Mouse (Mus musculus): ENCODE measurements around the gene Vrtn. TPM values are rescaled to one million over a fixed set of nuclear protein-coding genes. Genes with fewer than 3 reads are reported as not detected.

Gene Vrtn
- not detected for total RNA-seq (2021)
- long read RNA-seq, experiment 1: 0 reads
- long read RNA-seq, experiment 2: 0 reads

DNA sequence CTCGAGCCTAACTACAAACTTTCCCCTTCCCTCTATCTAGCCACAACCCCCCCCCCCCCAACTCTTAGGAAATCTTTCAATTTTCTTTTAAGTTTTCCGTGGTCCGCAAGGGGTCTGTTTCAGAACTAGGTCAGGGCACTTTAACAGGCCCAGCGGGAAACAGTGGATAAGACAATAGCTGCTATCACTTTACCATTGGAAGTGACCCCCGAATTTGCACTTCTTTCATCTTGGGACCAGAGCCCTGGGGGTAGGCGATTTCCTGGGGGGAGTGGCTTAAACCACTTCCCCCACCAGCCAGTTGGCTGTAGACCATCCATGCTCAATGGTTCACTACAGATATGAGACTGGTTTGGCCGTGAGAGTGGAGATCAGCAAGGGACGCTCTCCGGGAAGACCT lies at the start of gene Vrtn:
Gene Vrtn (plus strand): TSS at position 366 of the 400 bp plus-strand sequence.
- DNase-seq (ENCODE audit: low spot score in 2 of 2): no peak

GRCm38 (mm10) chr12:84598324-84598723 lies 42.5 kb upstream of the Vrtn start:
- no peak for DNase-seq (ENCODE audit: low spot score in 2 of 2)

DNA sequence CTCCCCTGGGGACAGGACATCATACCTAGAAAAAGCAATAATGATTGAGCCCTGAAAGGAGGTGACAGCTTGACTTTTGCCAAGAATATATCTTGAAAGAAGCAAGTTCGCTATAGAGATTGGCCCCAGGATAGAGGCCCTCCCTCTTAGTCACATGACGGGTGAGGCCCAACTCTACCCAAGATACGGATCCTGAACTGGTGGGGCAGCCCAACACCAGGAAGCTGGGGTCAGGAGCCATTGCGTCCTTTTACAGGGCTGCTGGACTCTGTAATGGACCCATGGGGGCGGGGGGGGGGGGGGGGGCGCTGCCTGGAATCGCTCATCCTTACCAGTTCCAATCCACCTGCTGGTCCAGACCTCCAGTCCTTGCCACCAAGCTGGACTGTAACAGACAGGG lies 36.8 kb upstream of the Vrtn start:
- DNase-seq (ENCODE audit: low spot score in 2 of 2): no peak

DNA sequence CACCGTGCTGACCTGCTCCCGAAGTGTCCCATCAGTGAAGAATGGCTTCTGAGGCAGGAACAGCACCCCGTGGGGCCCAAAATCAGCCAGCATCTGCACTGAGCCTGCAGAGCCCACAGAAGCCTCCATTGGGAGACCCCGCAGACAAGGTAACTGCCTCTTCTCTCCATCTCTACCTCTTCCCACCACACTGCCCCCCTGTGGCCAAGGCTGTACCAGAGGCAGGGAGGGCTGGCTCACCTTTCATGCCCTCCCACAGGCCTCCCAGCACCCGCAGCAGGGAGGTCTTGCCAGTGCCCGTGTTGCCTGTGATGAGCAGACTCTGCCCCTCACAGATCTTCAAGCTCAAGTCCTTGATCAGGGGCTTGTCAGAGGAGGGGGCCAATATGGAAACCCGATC lies 35.0 kb upstream of the Vrtn start:
- DNase-seq (ENCODE audit: low spot score in 2 of 2): no peak

DNA sequence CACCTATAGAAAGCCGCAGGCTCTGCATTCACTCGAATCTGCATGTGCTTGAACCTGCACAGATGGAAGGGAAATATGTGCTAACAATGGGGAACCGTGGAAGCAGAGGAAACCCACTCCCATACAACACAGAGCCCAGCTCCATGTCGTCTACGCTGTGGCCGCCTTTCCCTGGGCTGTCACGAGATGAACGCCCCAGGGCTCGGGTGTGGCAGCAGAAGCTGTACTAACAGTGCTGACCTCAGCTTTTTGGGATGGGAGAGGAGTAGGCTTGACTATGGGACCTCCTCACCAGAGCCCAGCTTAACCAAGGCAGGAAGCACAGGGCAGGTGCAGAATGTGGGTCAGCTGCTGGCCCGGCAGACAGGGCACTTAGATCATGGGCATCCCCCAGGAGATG lies 29.1 kb upstream of the Vrtn start:
- DNase-seq (ENCODE audit: low spot score in 2 of 2): no peak

DNA sequence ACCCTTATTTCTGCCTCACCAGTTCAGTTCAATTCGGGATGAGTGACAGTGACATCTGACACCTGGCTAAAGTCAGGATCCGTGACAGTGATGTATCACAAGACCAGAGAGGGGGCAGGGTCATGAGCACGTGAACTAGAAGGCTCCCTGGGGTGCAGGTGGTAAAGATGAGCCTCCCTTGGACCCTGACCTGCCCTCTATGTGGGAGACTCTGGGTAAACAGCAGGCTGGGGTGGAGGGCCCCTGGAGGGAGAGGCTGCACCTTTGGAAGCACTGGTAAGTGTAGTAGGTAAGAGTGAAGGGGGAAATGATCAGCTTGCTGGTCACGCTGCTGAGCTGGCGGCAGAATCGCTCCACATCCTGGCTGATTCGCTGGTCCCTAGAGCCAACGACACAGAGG lies 28.3 kb upstream of the Vrtn start:
- no peak for DNase-seq (ENCODE audit: low spot score in 2 of 2)

GRCm38 (mm10) chr12:84614001-84614400 lies 26.8 kb upstream of the Vrtn start:
- no peak for DNase-seq (ENCODE audit: low spot score in 2 of 2)

DNA sequence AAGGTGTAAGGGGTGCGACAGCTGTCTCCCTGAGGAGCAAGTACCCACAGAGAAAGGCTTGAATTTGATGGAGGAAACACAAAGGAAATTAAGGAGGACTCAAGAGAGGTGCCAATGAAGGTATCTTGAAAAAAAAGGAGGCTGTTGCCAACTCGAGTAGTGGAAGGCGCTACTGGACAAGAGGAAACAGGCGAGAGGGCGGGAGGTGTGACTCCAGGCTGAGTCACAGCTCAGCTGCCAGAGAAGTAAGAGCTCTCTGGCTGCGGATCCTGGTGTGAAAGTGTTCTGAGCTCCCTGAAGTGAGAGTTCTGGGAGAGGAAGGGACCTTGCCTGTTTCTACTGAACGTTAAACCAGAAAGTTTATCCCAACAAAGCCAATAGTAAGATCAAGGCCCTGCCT lies 26.3 kb upstream of the Vrtn start:
- DNase-seq (ENCODE audit: low spot score in 2 of 2): no peak

DNA sequence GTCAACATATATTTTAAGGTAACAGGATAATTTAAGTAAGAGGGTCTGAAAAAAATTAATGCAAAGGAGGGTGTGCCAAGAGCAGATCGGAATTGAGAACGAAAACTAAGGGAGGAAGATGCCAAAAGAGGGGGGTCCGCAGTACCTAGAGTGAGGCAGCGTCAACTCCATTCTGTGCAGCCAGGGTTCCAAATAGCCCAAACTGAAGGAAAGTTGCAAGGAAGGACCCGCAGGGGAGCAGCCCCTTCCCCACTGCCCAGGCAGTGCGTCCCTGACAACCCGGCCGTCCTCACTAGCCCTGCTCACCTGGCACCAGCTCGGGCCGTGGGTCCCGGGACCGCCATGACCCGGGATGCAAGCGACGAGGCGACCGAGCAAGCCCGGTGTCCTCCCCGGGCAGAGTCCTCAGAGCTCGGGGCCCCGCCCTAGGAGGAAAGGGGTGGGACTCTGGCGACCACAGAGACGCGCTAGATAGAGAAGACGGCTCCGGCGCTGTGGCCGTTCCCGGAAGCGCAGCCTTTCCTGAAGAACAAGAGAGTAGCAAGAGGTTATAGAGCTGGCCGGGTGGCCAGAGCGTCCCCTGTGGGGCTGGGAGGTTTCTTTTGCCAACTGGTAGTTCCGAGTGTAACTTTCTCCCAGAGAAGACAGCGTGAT lies 23.7 kb upstream of the Vrtn start, which contains the start of gene Abcd4:
Gene Abcd4 (minus strand): TSS at position 437 of the 654 bp plus-strand sequence.
- DNase-seq (ENCODE audit: low spot score in 2 of 2): peak; percentile 81 to 93

- no peak for DNase-seq (ENCODE audit: low spot score in 2 of 2)
Measured at GRCm38 (mm10) chr12:84617663-84618062, 23.2 kb upstream of the Vrtn start.

GRCm38 (mm10) chr12:84620975-84621374 lies 19.8 kb upstream of the Vrtn start:
- DNase-seq (ENCODE audit: low spot score in 2 of 2): no peak

GRCm38 (mm10) chr12:84624601-84625000 lies 16.2 kb upstream of the Vrtn start:
- DNase-seq (ENCODE audit: low spot score in 2 of 2): no peak

DNA sequence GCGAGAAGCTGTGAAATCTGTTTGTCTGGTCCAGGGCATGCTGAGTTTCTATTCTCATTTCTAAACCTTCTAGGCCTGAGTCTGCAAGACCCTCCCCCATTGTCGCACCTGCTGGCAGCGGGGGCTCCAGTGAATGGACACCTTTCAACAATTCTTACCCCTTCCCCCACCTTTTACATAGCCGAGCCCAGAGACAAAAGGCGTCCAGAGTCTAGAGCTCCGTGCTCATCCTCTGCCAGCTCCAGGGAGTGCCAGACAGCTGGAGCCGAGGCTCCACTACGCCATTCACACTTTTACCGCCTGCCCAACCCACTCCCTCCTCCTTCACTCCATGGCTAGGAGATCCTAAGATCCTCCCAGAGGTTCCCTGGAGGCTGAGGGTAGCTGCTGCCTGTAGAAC lies 15.7 kb upstream of the Vrtn start:
- DNase-seq (ENCODE audit: low spot score in 2 of 2): no peak

DNA sequence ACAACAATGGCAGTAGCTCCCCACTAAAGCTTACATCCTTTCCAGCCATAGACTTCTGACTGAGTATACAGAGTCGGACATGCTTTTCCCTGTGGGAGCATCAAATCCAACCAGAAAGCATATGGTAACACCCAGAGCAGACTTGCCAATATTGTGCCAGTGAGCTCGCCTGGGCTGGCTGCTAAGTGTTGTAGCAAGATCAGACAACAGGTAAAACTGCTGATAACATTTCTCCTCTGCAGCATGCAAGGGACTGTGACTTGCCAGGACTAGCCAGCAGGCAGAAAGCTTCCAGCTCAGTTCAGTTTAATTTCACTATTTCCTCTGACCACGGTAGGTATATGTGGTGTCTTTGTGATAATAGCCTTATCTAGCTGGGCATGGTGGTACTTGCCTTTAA lies 9.0 kb upstream of the Vrtn start:
- DNase-seq (ENCODE audit: low spot score in 2 of 2): no peak

DNA sequence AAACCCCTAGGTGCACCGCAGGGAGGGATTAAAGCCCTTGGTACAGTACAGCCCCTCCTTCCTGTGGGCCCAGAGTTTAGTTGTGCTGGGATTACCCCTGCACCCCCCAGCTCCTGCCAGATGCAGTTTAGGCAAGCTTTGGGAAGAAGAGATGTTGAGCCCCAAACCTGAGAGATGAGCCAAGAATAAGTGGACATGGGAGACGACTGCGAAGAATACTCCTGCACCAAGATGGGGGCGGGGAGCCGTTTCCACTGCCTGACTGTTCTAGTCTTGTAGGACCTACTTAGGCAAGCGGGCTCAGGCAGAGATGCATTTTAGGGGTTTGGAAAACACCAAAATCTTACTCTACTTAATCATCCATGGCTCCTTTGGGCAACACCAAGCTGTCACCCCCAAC lies 566 bp upstream of the Vrtn start:
- no peak for DNase-seq (ENCODE audit: low spot score in 2 of 2)

- no peak for DNase-seq (ENCODE audit: low spot score in 2 of 2)
Measured at GRCm38 (mm10) chr12:84650234-84650633, 9.4 kb downstream of the Vrtn start.

DNA sequence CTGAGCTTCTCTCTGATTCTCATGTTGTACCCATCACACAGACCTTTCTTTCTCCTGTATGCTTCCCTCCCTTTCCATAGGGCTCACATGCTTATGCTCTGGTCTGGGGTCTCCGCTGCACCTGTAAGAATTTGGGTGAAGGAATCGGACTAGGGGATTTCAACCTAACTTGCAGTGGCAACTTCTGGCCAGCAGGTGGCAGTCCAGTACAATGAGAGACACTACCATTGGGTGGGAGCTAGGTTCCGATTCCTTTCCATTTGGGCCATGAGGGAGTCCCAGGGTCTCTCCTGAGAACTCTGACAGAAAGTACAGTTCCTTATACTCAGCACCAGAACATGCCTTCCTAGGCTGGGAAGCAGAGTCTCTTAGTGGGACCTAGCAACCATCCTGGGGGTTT lies 13.1 kb downstream of the Vrtn start:
- peak in 1 of 2 experiments; percentile 50 for DNase-seq (ENCODE audit: low spot score in 2 of 2)

- no peak for DNase-seq (ENCODE audit: low spot score in 2 of 2)
Measured at GRCm38 (mm10) chr12:84670555-84670954, 29.7 kb downstream of the Vrtn start.

DNA sequence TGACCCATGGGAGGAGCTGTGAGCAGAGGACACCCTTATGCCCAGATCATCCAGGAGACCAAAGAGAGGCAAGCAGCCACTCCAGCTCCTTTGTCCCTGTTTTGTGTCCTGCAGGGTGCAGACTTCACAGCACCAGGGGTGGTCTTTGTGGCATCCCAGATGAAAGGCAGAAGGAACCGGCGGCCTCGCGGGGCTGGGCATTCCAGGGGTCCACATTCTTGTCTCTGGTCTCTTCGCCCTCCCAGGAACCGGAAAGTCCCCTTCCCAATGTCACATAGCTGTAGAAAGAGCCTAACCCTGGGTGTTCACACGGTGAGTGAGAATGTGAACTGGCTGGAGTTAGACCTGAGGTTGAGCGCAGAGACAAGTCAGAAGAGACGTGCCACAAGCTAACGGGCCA lies 30.8 kb downstream of the Vrtn start:
- no peak for DNase-seq (ENCODE audit: low spot score in 2 of 2)

DNA sequence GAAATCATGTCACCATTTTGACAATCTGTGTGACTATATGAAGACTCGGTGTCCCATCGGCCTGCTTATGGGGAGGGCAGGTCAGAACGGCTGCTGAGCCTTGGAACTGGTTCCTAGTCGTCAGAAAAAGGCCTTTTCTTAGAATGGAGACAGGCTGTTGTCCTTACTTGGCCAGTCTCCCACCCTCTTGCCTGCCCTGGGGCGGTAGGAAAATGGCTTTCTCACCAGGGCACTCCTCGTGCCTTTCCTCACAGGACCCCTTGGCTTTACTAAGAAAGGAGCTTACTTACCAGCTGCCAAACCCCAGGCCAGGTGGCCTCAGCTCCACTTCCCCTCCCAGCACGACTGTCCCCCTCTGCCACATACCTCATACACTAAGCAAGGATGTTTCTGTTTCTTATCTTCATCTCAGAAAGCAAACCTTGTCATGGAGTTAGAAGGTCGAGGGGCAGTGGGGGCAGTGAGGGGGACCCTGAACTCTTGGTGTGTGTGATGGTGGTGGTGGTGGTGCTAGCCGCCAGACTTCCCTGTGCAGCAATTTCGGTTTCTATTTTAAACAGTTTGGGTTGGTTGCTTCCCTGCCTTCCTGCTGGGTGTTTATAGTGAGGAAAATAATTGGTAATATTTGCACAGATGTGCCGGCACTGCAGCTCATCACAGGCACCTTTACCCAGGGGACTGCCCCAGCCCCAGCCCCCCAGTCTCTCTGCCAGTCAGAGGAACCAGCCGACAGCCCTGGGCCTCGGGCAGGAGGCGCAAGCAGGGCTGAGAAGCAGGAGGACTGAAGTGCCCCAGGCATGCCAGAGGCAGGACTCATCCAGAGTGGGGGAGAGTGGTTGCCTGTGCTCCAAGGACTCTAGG lies 34.1 kb downstream of the Vrtn start:
- DNase-seq (ENCODE audit: low spot score in 2 of 2): no peak

GRCm38 (mm10) chr12:84676011-84676410 lies 35.2 kb downstream of the Vrtn start:
- DNase-seq (ENCODE audit: low spot score in 2 of 2): no peak

GRCm38 (mm10) chr12:84684569-84684968 lies 43.8 kb downstream of the Vrtn start:
- DNase-seq (ENCODE audit: low spot score in 2 of 2): no peak

DNA sequence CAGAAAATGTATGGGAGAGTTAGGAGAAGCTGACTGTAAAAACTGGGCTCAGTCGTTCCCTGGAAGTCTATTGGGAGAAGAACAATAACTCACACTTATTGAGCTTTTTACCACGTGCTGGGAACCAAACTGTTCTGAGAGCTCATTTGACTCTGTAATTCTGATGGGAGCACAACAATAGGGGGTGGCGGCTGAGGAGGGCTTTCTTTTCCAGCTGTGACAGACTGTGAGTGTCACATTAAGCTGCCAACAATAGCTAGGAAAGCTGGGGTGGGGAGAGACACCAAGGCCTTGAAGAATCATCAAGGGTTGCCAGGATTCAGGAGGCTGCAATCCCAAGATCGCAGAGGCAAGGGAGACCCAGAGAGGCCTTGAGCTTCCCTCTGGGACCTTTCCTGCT lies 45.4 kb downstream of the Vrtn start:
- DNase-seq (ENCODE audit: low spot score in 2 of 2): no peak

All from gastrocnemius, postnatal 4 days (tissue).